Mouse (Mus musculus) MEL (cell line): ENCODE measurements around the gene Maea. TPM values are rescaled to one million over a fixed set of nuclear protein-coding genes. Genes with fewer than 3 reads are reported as not detected.

Source experiments
- DNase-seq: peaks from one replicate; pipeline ENCODE4 v3.0.0; 2011; ENCODE audit warnings: low read depth, low spot score
- H3K27ac ChIP-seq: 2 replicates; pipeline ENCODE4 v1.5.1; 2012; ENCODE audit warnings: low read depth, mild to moderate bottlenecking, control low read depth, low read length, moderate library complexity; ENCODE audit not compliant: control insufficient read depth
- H3K27me3 ChIP-seq, 2 experiments: fragments of 150-350 bp in 1 of 2; sonication (generic) in 1 of 2; 2 replicates each; pipeline ENCODE4 v1.6.1; 2012; ENCODE audit warnings: low read length in 2 of 2, mild to moderate bottlenecking in 2 of 2, improper control_type of control experiment in 1 of 2, moderate library complexity in 1 of 2; ENCODE audit not compliant: insufficient read depth in 2 of 2, control insufficient read depth in 1 of 2
- H3K36me3 ChIP-seq, 2 experiments: 2 replicates each; pipeline ENCODE4 v1.6.1; 2012 to 2014; ENCODE audit warnings: low read length in 2 of 2, improper control_type of control experiment in 1 of 2, inconsistent platforms in 1 of 2, mild to moderate bottlenecking in 1 of 2; ENCODE audit not compliant: insufficient read depth in 2 of 2, control insufficient read depth in 1 of 2
- H3K4me1 ChIP-seq, 2 experiments: fragments of 150-350 bp in 1 of 2; sonication (generic) in 1 of 2; 2 replicates each; pipeline ENCODE4 v1.6.1; 2012; ENCODE audit warnings: low read length in 2 of 2, improper control_type of control experiment in 1 of 2, mild to moderate bottlenecking in 1 of 2; ENCODE audit not compliant: insufficient read depth in 2 of 2, control insufficient read depth in 1 of 2
- H3K4me3 ChIP-seq, 2 experiments: fragments of 150-350 bp in 1 of 2; sonication (generic) in 1 of 2; 2 replicates each; pipeline ENCODE4 v1.5.1; 2012; ENCODE audit warnings: low read depth in 2 of 2, low read length in 2 of 2, mild to moderate bottlenecking in 2 of 2, moderate library complexity in 2 of 2, control low read depth in 1 of 2, improper control_type of control experiment in 1 of 2; ENCODE audit not compliant: control insufficient read depth in 1 of 2, insufficient read depth in 1 of 2
- H3K79me2 ChIP-seq: 2 replicates; pipeline ENCODE4 v1.6.1; 2012; ENCODE audit warnings: mild to moderate bottlenecking, low read length, moderate library complexity; ENCODE audit not compliant: control insufficient read depth, poor library complexity, insufficient read depth
- H3K9ac ChIP-seq: 2 replicates; pipeline ENCODE4 v1.6.1; 2012; ENCODE audit warnings: low read depth, mild to moderate bottlenecking, control low read depth, low read length, moderate library complexity; ENCODE audit not compliant: control insufficient read depth, poor library complexity, severe bottlenecking
- H3K9me3 ChIP-seq: fragments of 150-350 bp; sonication (generic); replicated peaks from 2 replicates; pipeline ENCODE4 v1.6.1; 2012; ENCODE audit warnings: mild to moderate bottlenecking, low read length, improper control_type of control experiment, moderate library complexity; ENCODE audit not compliant: insufficient read depth
- BHLHE40 ChIP-seq: IDR thresholded peaks from 2 replicates; pipeline ENCODE4 v1.6.1; 2012; ENCODE audit warnings: low read depth, mild to moderate bottlenecking, inconsistent platforms, low read length, improper control_type of control experiment, borderline replicate concordance
- CHD1 ChIP-seq: IDR thresholded peaks from 2 replicates; pipeline ENCODE4 v1.6.1; 2012; ENCODE audit warnings: low read depth, mild to moderate bottlenecking, inconsistent platforms, low read length, improper control_type of control experiment
- CHD2 ChIP-seq: IDR thresholded peaks from 2 replicates; pipeline ENCODE4 v1.6.1; 2011; ENCODE audit warnings: low read length, improper control_type of control experiment
- ETS1 ChIP-seq: IDR thresholded peaks from 2 replicates; pipeline ENCODE4 v1.6.1; 2012; ENCODE audit warnings: low read depth, mild to moderate bottlenecking, inconsistent platforms, low read length, improper control_type of control experiment, moderate library complexity
- GABPA ChIP-seq: IDR thresholded peaks from 2 replicates; pipeline ENCODE4 v1.6.1; 2012; ENCODE audit warnings: low read depth, mild to moderate bottlenecking, inconsistent platforms, low read length, improper control_type of control experiment, moderate library complexity
- HCFC1 ChIP-seq: IDR thresholded peaks from 2 replicates; pipeline ENCODE4 v1.6.1; 2012; ENCODE audit warnings: low read depth, mild to moderate bottlenecking, inconsistent platforms, low read length, improper control_type of control experiment, moderate library complexity
- MAFK ChIP-seq: IDR thresholded peaks from 2 replicates; pipeline ENCODE4 v1.6.1; 2011; ENCODE audit warnings: low read depth, mild to moderate bottlenecking, low read length, improper control_type of control experiment, borderline replicate concordance
- MAX ChIP-seq: IDR thresholded peaks from 2 replicates; pipeline ENCODE4 v1.6.1; 2011; ENCODE audit warnings: low read length, improper control_type of control experiment
- MEF2A ChIP-seq: IDR thresholded peaks from 2 replicates; pipeline ENCODE4 v1.6.1; 2014; ENCODE audit warnings: low read depth, mild to moderate bottlenecking, inconsistent platforms, low read length, improper control_type of control experiment; ENCODE audit not compliant: poor library complexity, insufficient replicate concordance, severe bottlenecking; ENCODE audit errors: extremely low read depth
- MXI1 ChIP-seq: IDR thresholded peaks from 2 replicates; pipeline ENCODE4 v1.6.1; 2011; ENCODE audit warnings: mild to moderate bottlenecking, low read depth, low read length, improper control_type of control experiment
- MYB ChIP-seq: IDR thresholded peaks from 2 replicates; pipeline ENCODE4 v1.6.1; 2011; ENCODE audit warnings: mild to moderate bottlenecking, low read depth, low read length, improper control_type of control experiment
- MYC ChIP-seq: IDR thresholded peaks from 2 replicates; pipeline ENCODE4 v1.6.1; 2011; ENCODE audit warnings: low read depth, mild to moderate bottlenecking, low read length, improper control_type of control experiment, moderate library complexity
- NELFE ChIP-seq: IDR thresholded peaks from 2 replicates; pipeline ENCODE4 v1.6.1; 2011; ENCODE audit warnings: low read depth, low read length, improper control_type of control experiment
- NRF1 ChIP-seq: IDR thresholded peaks from 2 replicates; pipeline ENCODE4 v1.6.1; 2014; ENCODE audit warnings: low read depth, mild to moderate bottlenecking, inconsistent platforms, low read length, improper control_type of control experiment, moderate library complexity; ENCODE audit not compliant: poor library complexity, insufficient read depth, severe bottlenecking
- RCOR1 ChIP-seq: IDR thresholded peaks from 2 replicates; pipeline ENCODE4 v1.6.1; 2012; ENCODE audit warnings: low read depth, mild to moderate bottlenecking, inconsistent platforms, low read length, improper control_type of control experiment
- SMC3 ChIP-seq: IDR thresholded peaks from 2 replicates; pipeline ENCODE4 v1.6.1; 2011; ENCODE audit warnings: low read depth, low read length, improper control_type of control experiment
- TCF12 ChIP-seq: IDR thresholded peaks from 2 replicates; pipeline ENCODE4 v1.6.1; 2014; ENCODE audit warnings: low read depth, mild to moderate bottlenecking, inconsistent platforms, low read length, improper control_type of control experiment, moderate library complexity
- USF1 ChIP-seq: IDR thresholded peaks from 2 replicates; pipeline ENCODE4 v1.6.1; 2014; ENCODE audit warnings: low read depth, mild to moderate bottlenecking, inconsistent platforms, low read length, improper control_type of control experiment, moderate library complexity
- USF2 ChIP-seq, 2 experiments: IDR thresholded peaks; 2 replicates each; pipeline ENCODE4 v1.6.1; 2011 to 2012; ENCODE audit warnings: improper control_type of control experiment in 2 of 2, low read length in 2 of 2, borderline replicate concordance in 1 of 2, inconsistent platforms in 1 of 2, low read depth in 1 of 2, mild to moderate bottlenecking in 1 of 2; ENCODE audit not compliant: insufficient read depth in 1 of 2
- ZKSCAN1 ChIP-seq: IDR thresholded peaks from 2 replicates; pipeline ENCODE4 v1.6.1; 2012; ENCODE audit warnings: low read depth, mild to moderate bottlenecking, inconsistent platforms, low read length, improper control_type of control experiment, moderate library complexity
- polyA plus RNA-seq, 2 experiments: library from polyadenylated mRNA; stranded (reverse) in 1 of 2; unstranded in 1 of 2; fragments of >175 nt in 1 of 2; fragments of >200 nt in 1 of 2; gene quantifications; 2 replicates each; pipeline versions ENCODE4 v1.2.1 to v1.2.4; 2012; ENCODE audit warnings: low replicate concordance in 2 of 2, low read depth in 1 of 2; ENCODE audit not compliant: insufficient read length in 2 of 2, insufficient read depth in 1 of 2, missing spikeins in 1 of 2
- total RNA-seq: library from RNA; depleted of rRNA; stranded (reverse); fragments of 300-350 nt; gene quantifications from 2 replicates; pipeline ENCODE4 v1.2.3, GENCODE M21; 2012

Maea gene
- total and polyA plus RNA-seq, 3 experiments = 140 to 224 TPM; not detected in 1

DNA sequence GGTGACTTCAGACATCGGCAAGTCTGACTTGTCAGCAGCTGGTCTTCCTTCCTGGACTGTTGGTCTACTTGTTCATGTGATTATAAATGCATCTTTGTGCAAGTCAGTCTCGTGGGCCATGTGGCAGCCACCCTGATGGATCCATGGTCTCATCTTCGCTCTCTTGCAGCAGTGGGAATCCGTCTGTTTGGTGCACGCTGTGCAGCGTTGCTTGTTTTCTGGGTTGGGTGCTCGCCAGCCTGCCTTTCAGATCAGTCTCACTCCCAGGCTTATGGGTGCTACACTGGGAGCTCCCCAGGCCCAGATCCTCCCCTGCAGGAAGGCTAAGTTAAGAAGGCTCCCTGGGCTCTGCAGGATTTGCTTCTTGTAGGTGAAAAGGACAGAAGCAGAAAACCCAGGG lies 61.5 kb downstream of the Maea start:
- TF ChIP-seq RCOR1 (no peak), NELFE (no peak), NRF1 (no peak), MEF2A (no peak), ZKSCAN1 (no peak), SMC3 (no peak), USF1 (no peak), CHD2 (no peak), BHLHE40 (no peak), GABPA (no peak), MAFK (no peak), USF2 (IDR thresholded peaks at IDR 0.05; ENCODE audit: borderline replicate concordance in 1 of 2, insufficient read depth in 1 of 2, low read depth in 1 of 2, low read length in 2 of 2) (no peak)
- TF ChIP-seq, all 39 proteins: peak for 0
- H3K9ac ChIP-seq = no peak overlapping the region
- no peak overlapping the region for H3K27ac ChIP-seq
- H3K9me3 ChIP-seq = no peaks in the 10 kb centered on the region
- 0 out of 4 replicates have a peak, but pooled peaks cover 0 to 3% of the 10 kb centered on the region in 2 experiments for H3K4me1 ChIP-seq
- no peaks in the 10 kb centered on the region for H3K79me2 ChIP-seq
- no peaks in the 10 kb centered on the region for H3K27me3 ChIP-seq
- peaks cover 0 to 3% of the 10 kb centered on the region in 2 experiments; a peak in 1 of 4 replicates for H3K36me3 ChIP-seq
- DNase-seq = no peak
- H3K4me3 ChIP-seq = no peak overlapping the region

GRCm38 (mm10) chr5:33400819-33401218 lies 65.5 kb downstream of the Maea start:
- H3K27ac ChIP-seq = no peak overlapping the region
- no peak overlapping the region for H3K9ac ChIP-seq
- TF ChIP-seq ETS1 = no peak
- TF ChIP-seq MAFK = no peak
- no peak for TF ChIP-seq MYB
- no peak for TF ChIP-seq MYC
- TF ChIP-seq RCOR1 = no peak
- no peak for TF ChIP-seq BHLHE40
- no peak for TF ChIP-seq HCFC1
- TF ChIP-seq MXI1 = no peak
- no peak for TF ChIP-seq USF1
- TF ChIP-seq USF2 (IDR thresholded peaks at IDR 0.05; ENCODE audit: borderline replicate concordance in 1 of 2, insufficient read depth in 1 of 2, low read depth in 1 of 2, low read length in 2 of 2) = no peak
- TF ChIP-seq MAX = no peak
- no peak for TF ChIP-seq NRF1
- TF ChIP-seq CHD1 = no peak
- no peak for TF ChIP-seq TCF12
- no peaks in the 10 kb centered on the region for H3K27me3 ChIP-seq
- H3K4me1 ChIP-seq = 0 out of 4 replicates have a peak, but pooled peaks cover 0 to 3% of the 10 kb centered on the region in 2 experiments
- DNase-seq = no peak
- peaks cover 0 to 3% of the 10 kb centered on the region in 2 experiments; a peak in 1 of 4 replicates for H3K36me3 ChIP-seq
- no peak overlapping the region for H3K4me3 ChIP-seq
- no peaks in the 10 kb centered on the region for H3K9me3 ChIP-seq
- H3K79me2 ChIP-seq = no peaks in the 10 kb centered on the region
